Comparison of ENCODE assay signal across 9 mouse cellular contexts in genomic region chr11:107272351-107272975, GRCm38 (mm10).
DNase-seq lines count a peak whose midpoint lies in the region; ATAC-seq and TF ChIP-seq lines count a peak whose summit lies in the region.
"Had no signal": no experiment of that assay in that cellular context is flagged by ENCODE, and none has a peak within 500 bp of the region (broad histone marks: within the 10 kb centered on the region; RNA-seq: fewer than 3 reads in every experiment).

No protein-coding gene starts in this region.

- peaks cover 6% of the 10 kb centered on the region; the same call in 1 of the 2 replicates for H3K9me3 ChIP-seq in heart, postnatal 0 days (replicated peaks; ENCODE audit: control insufficient read depth, low read length)

- TF ChIP-seq CTCF in heart, adult 2 months (IDR thresholded peaks at IDR 0.05) = no peak
- no peak for TF ChIP-seq CTCF in heart, postnatal 0 days (IDR thresholded peaks at IDR 0.05; ENCODE audit: low read depth)

- H3K79me2 ChIP-seq in heart, adult 2 months (replicated peaks; ENCODE audit: control insufficient read depth, insufficient read depth, low read length) = no peaks in the 10 kb centered on the region

- intact Hi-C loops in heart, adult 2 months (cut with DNase I) = no loop called here
- intact Hi-C loops in heart, postnatal 25 days (cut with DNase I) = no loop called here

- peak; percentile 47 to 63 for DNase-seq in heart, adult 2 months
- DNase-seq in heart, postnatal 25 days (ENCODE audit: low spot score) = no peak
- DNase-seq in right cerebral cortex, postnatal 10 days (ENCODE audit: low spot score in 2 of 2) = peak; percentile 61 to 68
- DNase-seq in right cerebral cortex, adult 18-20 months = no peak
- no peak for DNase-seq in heart, postnatal 0 days (ENCODE audit: low spot score)
- peak; percentile 64 for DNase-seq in retina, postnatal 1 day
- DNase-seq in gastrocnemius, postnatal 4 days (ENCODE audit: low spot score in 2 of 2) = no peak
- no peak for DNase-seq in natural killer cell, adult 2 months (ENCODE audit: low spot score in 2 of 2)

- WGBS in heart, adult 2 months = 38% methylated on average over 11 of the region's 11 CpGs
- 25% methylated on average over 11 of the region's 11 CpGs for WGBS in heart, postnatal 0 days

- no peak overlapping the region for H3K9ac ChIP-seq in heart, adult 2 months (ENCODE audit: low read depth, low read length)
- no peak overlapping the region for H3K9ac ChIP-seq in heart, postnatal 0 days (replicated peaks; ENCODE audit: low read depth, low read length)
- H3K9ac ChIP-seq: midbrain, embryonic 12.5 days had no signal

- ATAC-seq in heart, postnatal 0 days (ENCODE audit: insufficient read depth, low read depth) = no peak

- H3K27me3 ChIP-seq in heart, adult 2 months (ENCODE audit: control insufficient read depth, insufficient read depth, low read length) = no peaks in the 10 kb centered on the region
- no peaks in the 10 kb centered on the region for H3K27me3 ChIP-seq in heart, postnatal 0 days (ENCODE audit: control insufficient read depth, insufficient read depth, low read length)
- H3K27me3 ChIP-seq: midbrain, embryonic 12.5 days had no signal

- peaks cover 4% of the 10 kb centered on the region for H3K36me3 ChIP-seq in heart, adult 2 months (ENCODE audit: control insufficient read depth, insufficient read depth, low read length)
- no peaks in the 10 kb centered on the region for H3K36me3 ChIP-seq in heart, postnatal 0 days (replicated peaks; ENCODE audit: control insufficient read depth, insufficient read depth, low read length)

- no peak for TF ChIP-seq EP300 in heart, adult 2 months (IDR thresholded peaks at IDR 0.05; ENCODE audit: insufficient read depth, low read depth, low read length)
- no peak for TF ChIP-seq EP300 in heart, postnatal 0 days (IDR thresholded peaks at IDR 0.05; ENCODE audit: low read depth)

- H3K4me3 ChIP-seq in heart, adult 2 months = no peak overlapping the region
- no peak overlapping the region for H3K4me3 ChIP-seq in heart, postnatal 0 days (ENCODE audit: low read depth, low read length)
- H3K4me3 ChIP-seq: midbrain, embryonic 12.5 days had no signal

- peak overlapping the region; percentile 21; the same call in 1 of the 2 replicates for H3K4me2 ChIP-seq in heart, postnatal 0 days (ENCODE audit: low read depth, low read length)
- H3K4me2 ChIP-seq: midbrain, embryonic 12.5 days had no signal

- peaks cover 14% of the 10 kb centered on the region for H3K4me1 ChIP-seq in heart, adult 2 months (ENCODE audit: control insufficient read depth, insufficient read depth, low read length)
- peaks cover 26% of the 10 kb centered on the region for H3K4me1 ChIP-seq in heart, postnatal 0 days (ENCODE audit: control insufficient read depth, insufficient read depth)

- no peak for TF ChIP-seq POLR2A in heart, adult 2 months (IDR thresholded peaks at IDR 0.05; ENCODE audit: insufficient read depth, low read depth, low read length)

- H3K27ac ChIP-seq in heart, adult 2 months = peak overlapping the region; percentile 23
- H3K27ac ChIP-seq in heart, postnatal 0 days (ENCODE audit: low read depth) = peak overlapping the region; percentile 38; the same call in 1 of the 2 replicates
- H3K27ac ChIP-seq: midbrain, embryonic 12.5 days had no signal

Comparison
In these comparisons a context has a peak if more than half of its experiments do, and no peak if none do; other contexts are left out.
1. DNase-seq: peak in heart, adult 2 months (2 of 2), right cerebral cortex, postnatal 10 days (2 of 2) and retina, postnatal 1 day (single experiment); none in heart, postnatal 25 days (single experiment), right cerebral cortex, adult 18-20 months (single experiment), heart, postnatal 0 days (single experiment), gastrocnemius, postnatal 4 days (0 of 2) and natural killer cell, adult 2 months (0 of 2).